Mouse (Mus musculus): Measurements from ENCODE around the gene 4930512M02Rik. TPM values are rescaled to one million over a fixed set of nuclear protein-coding genes. Genes with fewer than 3 reads are reported as not detected.

The 4930512M02Rik gene
- polyA plus RNA-seq, 1 experiment from 2014 or later = not detected

- H3K36me3 ChIP-seq (ENCODE audit: control insufficient read depth, insufficient read depth, low read length) = no peaks in the 10 kb centered on the region
- no peak overlapping the region for H3K4me2 ChIP-seq (ENCODE audit: low read depth, low read length)
- H3K9ac ChIP-seq (ENCODE audit: low read depth, low read length) = no peak overlapping the region
- H3K9me3 ChIP-seq (ENCODE audit: control insufficient read depth, low read length) = no peaks in the 10 kb centered on the region
- DNase-seq (ENCODE audit: low spot score) = peak; percentile 23
- 45% methylated on average over 11 of the region's 11 CpGs for WGBS
- no peaks in the 10 kb centered on the region for H3K27me3 ChIP-seq (replicated peaks; ENCODE audit: control insufficient read depth, insufficient read depth, low read length)
- no peak for ATAC-seq (ENCODE audit: low read depth)
- no peaks in the 10 kb centered on the region for H3K4me1 ChIP-seq (ENCODE audit: control insufficient read depth, insufficient read depth, low read length)
- no peak overlapping the region for H3K27ac ChIP-seq (replicated peaks; ENCODE audit: low read depth, low read length)
- no peak overlapping the region for H3K4me3 ChIP-seq (ENCODE audit: low read depth, low read length)
Observed at GRCm38 (mm10) chr11:11557173-11557967, 70.3 kb downstream of the 4930512M02Rik start.

- ATAC-seq (ENCODE audit: low read depth) = no peak
- DNase-seq (ENCODE audit: low spot score) = no peak
- H3K4me1 ChIP-seq (ENCODE audit: control insufficient read depth, insufficient read depth, low read length) = no peaks in the 10 kb centered on the region
- H3K4me2 ChIP-seq (ENCODE audit: low read depth, low read length) = no peak overlapping the region
- H3K27ac ChIP-seq (replicated peaks; ENCODE audit: low read depth, low read length) = no peak overlapping the region
- no peaks in the 10 kb centered on the region for H3K36me3 ChIP-seq (ENCODE audit: control insufficient read depth, insufficient read depth, low read length)
- no peaks in the 10 kb centered on the region for H3K9me3 ChIP-seq (ENCODE audit: control insufficient read depth, low read length)
- no peak overlapping the region for H3K4me3 ChIP-seq (ENCODE audit: low read depth, low read length)
- no peaks in the 10 kb centered on the region for H3K27me3 ChIP-seq (replicated peaks; ENCODE audit: control insufficient read depth, insufficient read depth, low read length)
- WGBS = 83% methylated on average over 1 of the region's 1 CpGs
- no peak overlapping the region for H3K9ac ChIP-seq (ENCODE audit: low read depth, low read length)
Observed at GRCm38 (mm10) chr11:11556186-11556585, 71.4 kb downstream of the 4930512M02Rik start.

GRCm38 (mm10) chr11:11555563-11555962, 72.1 kb downstream of the 4930512M02Rik start:
- H3K27me3 ChIP-seq (replicated peaks; ENCODE audit: control insufficient read depth, insufficient read depth, low read length) = no peaks in the 10 kb centered on the region
- no peaks in the 10 kb centered on the region for H3K9me3 ChIP-seq (ENCODE audit: control insufficient read depth, low read length)
- no peak overlapping the region for H3K4me3 ChIP-seq (ENCODE audit: low read depth, low read length)
- no peaks in the 10 kb centered on the region for H3K4me1 ChIP-seq (ENCODE audit: control insufficient read depth, insufficient read depth, low read length)
- H3K9ac ChIP-seq (ENCODE audit: low read depth, low read length) = no peak overlapping the region
- no peak overlapping the region for H3K27ac ChIP-seq (replicated peaks; ENCODE audit: low read depth, low read length)
- 78% methylated on average over 8 of the region's 8 CpGs for WGBS
- H3K36me3 ChIP-seq (ENCODE audit: control insufficient read depth, insufficient read depth, low read length) = no peaks in the 10 kb centered on the region
- no peak for DNase-seq (ENCODE audit: low spot score)
- no peak for ATAC-seq (ENCODE audit: low read depth)
- no peak overlapping the region for H3K4me2 ChIP-seq (ENCODE audit: low read depth, low read length)

GRCm38 (mm10) chr11:11547597-11548240, 79.9 kb downstream of the 4930512M02Rik start:
- WGBS = 65% methylated on average over 7 of the region's 7 CpGs
- no peaks in the 10 kb centered on the region for H3K36me3 ChIP-seq (ENCODE audit: control insufficient read depth, insufficient read depth, low read length)
- ATAC-seq (ENCODE audit: low read depth) (no peak), DNase-seq (ENCODE audit: low spot score) (no peak)
- H3K4me2 ChIP-seq (ENCODE audit: low read depth, low read length) = no peak overlapping the region
- no peak overlapping the region for H3K27ac ChIP-seq (replicated peaks; ENCODE audit: low read depth, low read length)
- no peaks in the 10 kb centered on the region for H3K4me1 ChIP-seq (ENCODE audit: control insufficient read depth, insufficient read depth, low read length)
- no peak overlapping the region for H3K4me3 ChIP-seq (ENCODE audit: low read depth, low read length)
- no peaks in the 10 kb centered on the region for H3K27me3 ChIP-seq (replicated peaks; ENCODE audit: control insufficient read depth, insufficient read depth, low read length)
- H3K9ac ChIP-seq (ENCODE audit: low read depth, low read length) = no peak overlapping the region
- H3K9me3 ChIP-seq (ENCODE audit: control insufficient read depth, low read length) = no peaks in the 10 kb centered on the region

- ATAC-seq (ENCODE audit: low read depth) = no peak
- Histone ChIP-seq H3K27ac (replicated peaks; ENCODE audit: low read depth, low read length) (no peak overlapping the region), H3K27me3 (replicated peaks; ENCODE audit: control insufficient read depth, insufficient read depth, low read length) (no peaks in the 10 kb centered on the region), H3K4me2 (ENCODE audit: low read depth, low read length) (no peak overlapping the region), H3K4me1 (ENCODE audit: control insufficient read depth, insufficient read depth, low read length) (no peaks in the 10 kb centered on the region), H3K4me3 (ENCODE audit: low read depth, low read length) (no peak overlapping the region), H3K9me3 (ENCODE audit: control insufficient read depth, low read length) (no peaks in the 10 kb centered on the region), H3K9ac (ENCODE audit: low read depth, low read length) (no peak overlapping the region), H3K36me3 (ENCODE audit: control insufficient read depth, insufficient read depth, low read length) (no peaks in the 10 kb centered on the region)
- DNase-seq (ENCODE audit: low spot score) = no peak
- 81% methylated on average over 7 of the region's 7 CpGs for WGBS
Observed at GRCm38 (mm10) chr11:11546903-11547511, 80.6 kb downstream of the 4930512M02Rik start.

DNA sequence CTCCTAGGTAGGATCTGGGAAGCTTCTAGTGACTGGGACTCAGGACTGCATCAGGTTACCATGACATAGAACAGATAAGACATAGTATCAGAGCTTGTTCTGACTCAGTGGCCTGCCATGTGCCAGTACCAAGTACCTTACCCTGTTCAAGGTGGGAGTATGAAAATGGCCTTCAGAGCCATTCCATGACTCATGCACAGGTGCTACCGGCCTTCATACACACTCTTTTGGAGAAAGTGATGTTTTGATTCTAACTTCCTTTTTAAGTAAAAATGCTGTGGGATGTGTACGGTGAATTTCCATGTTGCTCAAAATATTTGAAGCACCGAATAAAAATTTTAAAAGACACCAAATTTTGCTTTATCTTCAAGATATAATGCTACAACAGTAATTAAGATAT, 81.7 kb downstream of the 4930512M02Rik start:
- WGBS = 92% methylated on average over 3 of the region's 3 CpGs
- no peak overlapping the region for H3K27ac ChIP-seq (replicated peaks; ENCODE audit: low read depth, low read length)
- no peak overlapping the region for H3K4me2 ChIP-seq (ENCODE audit: low read depth, low read length)
- ATAC-seq (ENCODE audit: low read depth) (no peak), DNase-seq (ENCODE audit: low spot score) (no peak)
- no peak overlapping the region for H3K4me3 ChIP-seq (ENCODE audit: low read depth, low read length)
- H3K9me3 ChIP-seq (ENCODE audit: control insufficient read depth, low read length) = no peaks in the 10 kb centered on the region
- no peaks in the 10 kb centered on the region for H3K36me3 ChIP-seq (ENCODE audit: control insufficient read depth, insufficient read depth, low read length)
- H3K27me3 ChIP-seq (replicated peaks; ENCODE audit: control insufficient read depth, insufficient read depth, low read length) = no peaks in the 10 kb centered on the region
- H3K4me1 ChIP-seq (ENCODE audit: control insufficient read depth, insufficient read depth, low read length) = no peaks in the 10 kb centered on the region
- H3K9ac ChIP-seq (ENCODE audit: low read depth, low read length) = no peak overlapping the region

Other genes starting within 250 kb of the 4930512M02Rik start
- 0.65 and 2.5 TPM in 2 replicates for gene Spata48, start 165.7 kb downstream of the 4930512M02Rik start, polyA plus RNA-seq (2014; fragmentation: Nextera tagmentation; extraction: Ambion mirVana)
- 0.67 and 0.85 TPM in 2 replicates for gene Zpbp, start 165.4 kb downstream of the 4930512M02Rik start, polyA plus RNA-seq (2014; fragmentation: Nextera tagmentation; extraction: Ambion mirVana)
- 4.7 and 4.8 TPM in 2 replicates for gene Ikzf1, start 57.2 kb upstream of the 4930512M02Rik start, polyA plus RNA-seq (2014; fragmentation: Nextera tagmentation; extraction: Ambion mirVana)
- gene Fignl1, start 181.1 kb upstream of the 4930512M02Rik start, polyA plus RNA-seq (2014; fragmentation: Nextera tagmentation; extraction: Ambion mirVana) = 45.5 and 55.6 TPM in 2 replicates